Comparison of ENCODE assay signal across 9 mouse cellular contexts in genomic region chr16:90329511-90329910, GRCm38 (mm10). TPM values are rescaled to one million over a fixed set of nuclear protein-coding genes. Genes with fewer than 3 reads are reported as not detected.
"Had no signal": no experiment of that assay in that cellular context is flagged by ENCODE, and none has a peak within 500 bp of the region (broad histone marks: within the 10 kb centered on the region; RNA-seq: fewer than 3 reads in every experiment).

No protein-coding gene starts in this region.

- DNase-seq: kidney, adult 18-20 months; kidney, postnatal 10 days; kidney, postnatal 4 days; lung, embryonic 14.5 days; lung, postnatal 10 days; lung, postnatal 4 days; retina, postnatal 1 day; thymus, postnatal 25 days had no signal

RNA-seq across cellular contexts. Expression of gene Hunk, which starts 56.3 kb away (rescaled TPM):
- total RNA-seq: megakaryocyte, adult 5-6 weeks had no signal
